ENCODE assay signal across 8 mouse cellular contexts in the genomic region with DNA sequence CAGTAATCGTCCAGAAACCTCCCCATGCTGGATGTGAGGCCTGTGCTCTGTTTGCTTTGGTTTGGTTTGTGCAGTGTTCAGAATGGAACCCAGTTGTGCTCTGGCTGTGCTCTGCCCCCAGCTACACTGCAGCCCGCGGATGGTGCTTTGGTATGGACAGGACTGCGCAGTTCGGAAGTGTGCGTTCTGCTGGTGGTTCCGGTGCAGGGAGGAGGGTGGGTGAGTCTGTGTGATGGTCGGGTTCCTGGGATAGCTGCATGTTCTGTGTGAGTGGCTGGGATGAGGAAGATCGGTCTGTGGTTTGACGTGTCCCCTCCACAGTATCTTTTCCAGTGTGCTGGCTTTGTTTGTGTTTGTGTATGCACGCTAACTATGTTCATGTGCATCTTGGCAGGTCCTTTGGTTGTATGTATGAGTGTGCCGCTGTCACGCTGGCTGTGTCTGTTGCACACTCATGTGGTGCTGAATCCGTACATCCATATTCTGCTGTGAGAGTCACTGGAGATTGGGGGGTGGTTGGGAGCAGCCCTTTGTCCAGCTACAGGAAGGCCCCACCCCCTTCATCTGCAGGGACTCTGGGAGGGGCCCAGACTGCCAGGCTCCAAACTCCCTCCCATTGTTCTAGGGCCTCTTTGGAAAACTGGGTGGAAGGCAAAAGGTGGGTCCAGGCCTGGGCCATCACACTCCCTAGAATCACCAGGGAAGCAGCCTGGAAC. TPM values are rescaled to one million over a fixed set of nuclear protein-coding genes. Genes with fewer than 3 reads are reported as not detected.
A peak's percentile ranks its signal among the peaks of the same experiment; 100 is the strongest.
DNase-seq lines count a peak whose midpoint lies in the region; ATAC-seq lines count a peak whose summit lies in the region.

No protein-coding gene starts in this region.

- peaks cover 40% of the 10 kb centered on the region for H3K4me1 ChIP-seq in embryonic facial prominence, embryonic 14.5 days (ENCODE audit: control insufficient read depth, insufficient read depth, low read length)
- H3K4me1 ChIP-seq in hindbrain, embryonic 15.5 days (replicated peaks): peaks cover 22% of the 10 kb centered on the region
- peaks cover 45% of the 10 kb centered on the region for H3K4me1 ChIP-seq in liver, embryonic 12.5 days

- no peaks in the 10 kb centered on the region for H3K27me3 ChIP-seq in embryonic facial prominence, embryonic 14.5 days (replicated peaks; ENCODE audit: control insufficient read depth, insufficient read depth, low read length)
- H3K27me3 ChIP-seq in hindbrain, embryonic 15.5 days: no peaks in the 10 kb centered on the region
- H3K27me3 ChIP-seq in liver, embryonic 12.5 days (replicated peaks): peaks cover 34% of the 10 kb centered on the region

- no peak overlapping the region for H3K4me3 ChIP-seq in embryonic facial prominence, embryonic 14.5 days (ENCODE audit: low read depth, low read length)
- no peak overlapping the region for H3K4me3 ChIP-seq in hindbrain, embryonic 15.5 days
- no peak overlapping the region for H3K4me3 ChIP-seq in liver, embryonic 12.5 days

- no peaks in the 10 kb centered on the region for H3K9me3 ChIP-seq in embryonic facial prominence, embryonic 14.5 days (ENCODE audit: control insufficient read depth, low read length)
- no peaks in the 10 kb centered on the region for H3K9me3 ChIP-seq in hindbrain, embryonic 15.5 days
- no peaks in the 10 kb centered on the region for H3K9me3 ChIP-seq in liver, embryonic 12.5 days (replicated peaks)

- WGBS in embryonic facial prominence, embryonic 14.5 days: 69% methylated on average over 14 of the region's 14 CpGs
- 80% methylated on average over 14 of the region's 14 CpGs for WGBS in hindbrain, embryonic 15.5 days
- whole genome bisulfite sequencing in liver, embryonic 12.5 days (ENCODE audit: insufficient replicate concordance): 78% methylated on average over 14 of the region's 14 CpGs

- peak; percentile 22 for DNase-seq in NIH3T3 (ENCODE audit: low read depth)
- DNase-seq in embryonic facial prominence, embryonic 14.5 days (ENCODE audit: low spot score): no peak
- no peak for DNase-seq in thymus, postnatal 10 days (ENCODE audit: low spot score in 2 of 2)
- DNase-seq in thymus, postnatal 14 days: no peak
- DNase-seq in right cerebral cortex, postnatal 36 days (ENCODE audit: low spot score in 2 of 2): no peak
- no peak for DNase-seq in left cerebral cortex, adult 9 months (ENCODE audit: low spot score in 2 of 2)

- no peak overlapping the region for H3K4me2 ChIP-seq in embryonic facial prominence, embryonic 14.5 days (ENCODE audit: low read depth, low read length)
- H3K4me2 ChIP-seq in hindbrain, embryonic 15.5 days: no peak overlapping the region
- H3K4me2 ChIP-seq in liver, embryonic 12.5 days: no peak overlapping the region

- H3K36me3 ChIP-seq in embryonic facial prominence, embryonic 14.5 days (ENCODE audit: control insufficient read depth, insufficient read depth, low read length): no peaks in the 10 kb centered on the region
- H3K36me3 ChIP-seq in hindbrain, embryonic 15.5 days: no peaks in the 10 kb centered on the region
- H3K36me3 ChIP-seq in liver, embryonic 12.5 days: no peaks in the 10 kb centered on the region

- no peak for ATAC-seq in embryonic facial prominence, embryonic 14.5 days (ENCODE audit: low read depth)
- ATAC-seq in hindbrain, embryonic 15.5 days (ENCODE audit: low FRiP score, low read depth): no peak
- peak; percentile 28 for ATAC-seq in liver, embryonic 12.5 days

- no peak overlapping the region for H3K9ac ChIP-seq in embryonic facial prominence, embryonic 14.5 days (ENCODE audit: low read depth, low read length)
- H3K9ac ChIP-seq in hindbrain, embryonic 15.5 days: no peak overlapping the region
- H3K9ac ChIP-seq in liver, embryonic 12.5 days: no peak overlapping the region

- H3K27ac ChIP-seq in embryonic facial prominence, embryonic 14.5 days (replicated peaks; ENCODE audit: low read depth, low read length): peak overlapping the region; percentile 91
- H3K27ac ChIP-seq in hindbrain, embryonic 15.5 days (replicated peaks): 0 out of 2 replicates have a peak overlapping the region, but pooled peaks have one; percentile 2
- peak overlapping the region; percentile 42 for H3K27ac ChIP-seq in liver, embryonic 12.5 days

RNA-seq across cellular contexts. Expression of a gene that starts 8.1 kb away (rescaled TPM):
- polyA plus RNA-seq in embryonic facial prominence, embryonic 14.5 days (2014; fragmentation: Nextera tagmentation; extraction: Ambion mirVana): 128 and 138 TPM in 2 replicates
- 55.3 and 57.5 TPM in 2 replicates for polyA plus RNA-seq in hindbrain, embryonic 15.5 days (2015; fragmentation: Nextera tagmentation; extraction: Ambion mirVana)
- 28.1 and 30.6 TPM in 2 replicates for polyA plus RNA-seq in liver, embryonic 12.5 days (2016; fragmentation: Nextera tagmentation; extraction: Ambion mirVana)

RNA-seq across cellular contexts. Expression of a gene that starts 26.0 kb away (rescaled TPM):
- 19.1 and 27.0 TPM in 2 replicates for polyA plus RNA-seq in embryonic facial prominence, embryonic 14.5 days (2014; fragmentation: Nextera tagmentation; extraction: Ambion mirVana)
- 6.3 TPM in 2 replicates for polyA plus RNA-seq in hindbrain, embryonic 15.5 days (2015; fragmentation: Nextera tagmentation; extraction: Ambion mirVana)
- polyA plus RNA-seq in liver, embryonic 12.5 days (2016; fragmentation: Nextera tagmentation; extraction: Ambion mirVana): 2.5 and 3.4 TPM in 2 replicates

RNA-seq across cellular contexts. Expression of a gene that starts 41.1 kb away (rescaled TPM):
- 26.7 and 30.2 TPM in 2 replicates for polyA plus RNA-seq in embryonic facial prominence, embryonic 14.5 days (2014; fragmentation: Nextera tagmentation; extraction: Ambion mirVana)
- polyA plus RNA-seq in hindbrain, embryonic 15.5 days (2015; fragmentation: Nextera tagmentation; extraction: Ambion mirVana): 32.6 and 37.3 TPM in 2 replicates
- 26.4 and 27.2 TPM in 2 replicates for polyA plus RNA-seq in liver, embryonic 12.5 days (2016; fragmentation: Nextera tagmentation; extraction: Ambion mirVana)

RNA-seq across cellular contexts. Expression of a gene that starts 58.7 kb away (rescaled TPM):
- polyA plus RNA-seq in embryonic facial prominence, embryonic 14.5 days (2014; fragmentation: Nextera tagmentation; extraction: Ambion mirVana): 122 and 134 TPM in 2 replicates
- 166 and 177 TPM in 2 replicates for polyA plus RNA-seq in hindbrain, embryonic 15.5 days (2015; fragmentation: Nextera tagmentation; extraction: Ambion mirVana)
- 57.5 and 59.1 TPM in 2 replicates for polyA plus RNA-seq in liver, embryonic 12.5 days (2016; fragmentation: Nextera tagmentation; extraction: Ambion mirVana)

Comparison
In these comparisons a context has a peak if more than half of its experiments do, and no peak if none do; other contexts are left out.
1. H3K27ac ChIP-seq: peak in every context shown above with its lines; median percentile 91 in embryonic facial prominence, embryonic 14.5 days; 42 in liver, embryonic 12.5 days; 2 in hindbrain, embryonic 15.5 days.